Mouse (Mus musculus) liver, embryonic 14.5 days (tissue): ENCODE results near the gene Myo1a.

Experiments
- CTCF ChIP-seq: IDR thresholded peaks from 2 replicates; pipeline ENCODE4 v1.5.1; 2016; ENCODE audit warnings: antibody characterized with exemption, low read depth, control low read depth
- EP300 ChIP-seq: IDR thresholded peaks from 2 replicates; pipeline ENCODE4 v1.6.1; 2016; ENCODE audit warnings: antibody characterized with exemption, low read depth

DNA sequence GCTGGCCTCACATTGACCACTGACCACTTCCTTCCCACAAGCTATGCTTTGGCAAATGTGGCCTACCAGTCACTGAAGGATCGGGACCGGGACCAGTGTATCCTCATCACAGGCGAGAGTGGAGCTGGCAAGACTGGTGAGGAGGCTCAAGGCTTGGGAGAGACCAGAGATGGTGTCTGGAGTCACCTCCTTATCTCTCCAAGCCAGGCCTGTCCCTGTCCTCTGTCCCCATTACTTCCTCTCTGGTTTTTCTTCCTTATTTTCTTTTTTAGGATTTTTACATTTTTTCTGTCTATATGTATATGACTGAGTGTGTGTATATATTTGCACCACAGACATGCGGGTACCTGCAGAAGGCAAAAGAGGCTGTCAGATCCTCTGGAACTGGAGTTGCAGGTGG, 813 bp downstream of the Myo1a start:
- TF ChIP-seq CTCF: no peak
- TF ChIP-seq EP300: no peak
